Mouse (Mus musculus) lung, postnatal 36 days (tissue): ENCODE results near the gene Wdr46.
"Not testable (repeated sequence)": the region's sequence is repeated elsewhere in the genome, so short reads cannot be mapped to it uniquely, and the experiment has no call there.

Experiments used
- DNase-seq: peaks from one replicate; pipeline ENCODE4 v3.0.0; 2022; ENCODE audit warnings: mixed read lengths

Wdr46 gene

DNA sequence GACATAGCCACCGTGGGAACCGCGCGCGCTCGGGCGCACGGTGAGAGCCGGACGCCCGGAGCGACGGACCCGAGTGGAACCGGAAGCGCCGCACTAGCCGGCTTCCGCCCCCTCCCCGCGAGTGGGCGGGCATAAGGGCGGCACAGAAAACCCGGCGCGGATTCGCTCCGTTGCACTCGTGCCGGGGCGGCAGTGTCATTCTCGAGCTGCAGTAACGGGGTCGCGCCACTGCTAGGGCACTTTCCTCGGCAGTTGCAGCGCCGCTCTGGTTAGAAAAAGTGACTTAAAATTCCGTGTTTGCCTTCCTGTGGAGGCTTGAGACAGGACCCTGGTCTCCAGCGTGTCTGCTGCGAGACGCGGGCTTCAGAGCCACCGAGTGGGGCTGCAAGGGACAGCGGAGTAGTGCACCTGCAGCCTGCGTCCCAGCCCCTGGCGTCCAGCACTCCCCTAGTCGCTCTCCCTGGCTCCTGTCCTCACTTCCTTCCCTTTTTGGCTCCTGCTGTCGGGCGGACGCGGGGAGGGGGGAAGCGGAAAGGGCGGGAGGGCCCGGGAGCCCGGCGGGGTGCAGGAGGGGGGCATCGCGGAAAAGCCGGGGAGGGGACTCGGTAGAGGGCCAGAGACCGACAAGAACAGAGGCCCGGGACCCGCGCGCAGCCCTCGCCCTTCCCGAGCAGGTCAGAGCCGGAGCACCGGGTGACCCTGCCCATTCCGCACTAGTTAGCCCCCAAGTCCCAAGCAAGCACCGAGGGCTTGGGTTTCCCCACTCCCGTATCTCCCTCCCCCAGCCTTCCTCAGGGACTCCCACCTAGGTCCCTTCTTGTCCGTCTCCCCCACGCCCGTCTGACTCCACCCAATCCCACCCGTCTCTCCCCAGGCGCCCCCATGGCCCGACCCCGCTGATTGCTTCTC lies 10.8 kb upstream of the Wdr46 start, which contains the start of gene Rgl2:
TSS of gene Rgl2 (plus strand) at position 173 of the 909 bp plus-strand sequence.
- DNase-seq, result peak; percentile 88

GRCm38 (mm10) chr17:33930280-33931158 lies 9.9 kb upstream of the Wdr46 start:
- DNase-seq, result peak; percentile 85

DNA sequence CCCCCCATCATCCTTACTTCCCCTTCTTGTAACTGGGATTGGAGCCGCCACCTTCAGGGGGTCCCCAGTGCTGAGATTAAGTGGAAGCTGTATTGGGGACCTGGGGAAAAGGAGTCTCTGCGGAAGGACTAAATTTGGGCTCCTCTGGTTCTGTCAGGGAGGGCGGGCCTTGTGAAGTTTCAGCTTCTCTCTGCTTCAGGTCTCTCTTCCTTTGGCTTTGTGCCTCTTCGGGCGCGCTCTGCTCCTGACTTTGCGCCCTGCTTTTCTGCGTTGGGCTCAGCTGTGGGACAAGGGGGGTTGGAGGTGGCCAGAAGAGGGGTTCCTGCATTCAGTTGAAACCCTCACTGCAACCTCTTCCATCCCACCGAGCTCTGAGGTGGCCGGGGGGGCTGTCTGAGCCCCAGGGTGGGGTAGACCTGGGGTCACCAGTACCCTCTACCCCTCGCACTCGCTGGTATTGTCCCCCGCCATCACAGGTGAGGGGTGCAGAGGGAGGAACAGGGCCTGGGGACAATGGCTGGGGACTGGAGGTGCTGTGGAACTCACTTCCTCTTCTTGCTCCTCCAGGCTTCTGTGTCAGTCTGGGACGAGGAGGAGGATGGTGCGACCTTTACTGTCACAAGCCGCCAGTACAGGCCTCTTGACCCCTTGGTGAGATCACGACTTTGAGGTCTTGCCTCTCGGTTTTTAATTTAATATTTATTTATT lies 9.1 kb upstream of the Wdr46 start:
- no peak for DNase-seq

DNA sequence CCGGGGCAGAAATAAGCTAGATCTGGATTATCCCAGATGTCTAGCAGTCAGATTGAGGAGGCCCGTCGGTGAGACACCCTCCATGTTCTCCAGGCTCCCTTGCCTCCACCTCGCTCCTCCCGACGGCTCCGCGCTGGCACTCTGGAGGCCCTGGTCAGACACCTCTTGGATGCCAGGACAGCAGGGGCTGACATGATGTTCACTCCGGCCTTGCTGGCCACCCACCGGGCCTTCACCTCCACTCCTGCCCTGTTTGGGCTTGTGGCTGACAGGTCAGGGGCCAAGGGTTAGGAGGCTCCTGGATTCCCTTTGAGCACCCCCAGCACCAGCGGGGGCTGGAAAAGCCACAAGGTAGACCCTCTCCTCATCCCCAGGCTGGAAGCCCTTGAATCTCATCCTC lies 8.5 kb upstream of the Wdr46 start:
- DNase-seq, result no peak

DNA sequence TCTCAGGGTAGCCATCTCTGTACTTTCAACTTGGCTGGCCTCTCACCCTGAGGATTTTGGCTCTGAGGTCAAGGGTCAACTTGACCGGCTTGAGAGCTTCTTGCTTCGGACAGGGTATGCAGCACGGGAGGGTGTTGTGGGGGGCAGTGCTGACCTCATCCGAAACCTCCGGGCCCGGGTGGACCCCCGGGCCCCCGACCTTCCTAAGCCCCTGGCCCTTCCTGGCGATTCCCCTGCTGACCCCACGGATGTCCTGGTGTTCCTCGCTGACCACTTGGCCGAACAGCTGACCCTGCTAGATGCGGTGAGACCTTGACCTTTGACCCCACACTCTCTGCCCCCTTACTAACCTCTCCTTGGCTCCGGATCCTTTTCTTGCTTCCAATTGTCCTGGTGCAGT lies 8.0 kb upstream of the Wdr46 start:
- no peak for DNase-seq

GRCm38 (mm10) chr17:33932970-33933369 lies 7.5 kb upstream of the Wdr46 start:
- DNase-seq, result no peak

GRCm38 (mm10) chr17:33935422-33936055 lies 4.9 kb upstream of the Wdr46 start:
- no peak for DNase-seq

GRCm38 (mm10) chr17:33936993-33937392 lies 3.5 kb upstream of the Wdr46 start:
- no peak for DNase-seq

GRCm38 (mm10) chr17:33938783-33939182 lies 1.7 kb upstream of the Wdr46 start:
- DNase-seq, result no peak

- DNase-seq, result no peak
Measured at GRCm38 (mm10) chr17:33940981-33941380, 521 bp downstream of the Wdr46 start.

DNA sequence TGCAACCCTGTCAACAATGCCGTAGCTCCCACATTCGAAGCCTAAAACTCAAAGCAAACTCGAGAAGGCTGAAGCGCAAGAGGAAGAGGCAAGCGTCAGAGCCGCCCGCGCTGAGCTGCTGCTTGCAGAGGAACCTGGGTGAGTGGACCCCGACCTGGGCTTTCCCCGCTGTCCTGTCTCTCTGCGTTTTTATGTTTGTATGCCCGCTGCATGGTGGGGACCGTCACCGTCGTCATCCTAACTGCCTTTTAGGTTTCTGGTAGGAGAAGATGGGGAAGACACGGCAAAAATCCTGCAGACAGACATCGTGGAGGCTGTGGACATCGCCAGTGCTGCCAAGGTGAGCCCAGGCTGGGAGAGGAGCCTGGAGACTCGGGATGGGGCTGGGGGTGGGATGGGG lies 921 bp downstream of the Wdr46 start:
- no peak for DNase-seq

GRCm38 (mm10) chr17:33943454-33943853 lies 3.0 kb downstream of the Wdr46 start:
- DNase-seq, result no peak

- DNase-seq, result peak; percentile 32
Measured at GRCm38 (mm10) chr17:33947430-33948089, 7.1 kb downstream of the Wdr46 start.

DNA sequence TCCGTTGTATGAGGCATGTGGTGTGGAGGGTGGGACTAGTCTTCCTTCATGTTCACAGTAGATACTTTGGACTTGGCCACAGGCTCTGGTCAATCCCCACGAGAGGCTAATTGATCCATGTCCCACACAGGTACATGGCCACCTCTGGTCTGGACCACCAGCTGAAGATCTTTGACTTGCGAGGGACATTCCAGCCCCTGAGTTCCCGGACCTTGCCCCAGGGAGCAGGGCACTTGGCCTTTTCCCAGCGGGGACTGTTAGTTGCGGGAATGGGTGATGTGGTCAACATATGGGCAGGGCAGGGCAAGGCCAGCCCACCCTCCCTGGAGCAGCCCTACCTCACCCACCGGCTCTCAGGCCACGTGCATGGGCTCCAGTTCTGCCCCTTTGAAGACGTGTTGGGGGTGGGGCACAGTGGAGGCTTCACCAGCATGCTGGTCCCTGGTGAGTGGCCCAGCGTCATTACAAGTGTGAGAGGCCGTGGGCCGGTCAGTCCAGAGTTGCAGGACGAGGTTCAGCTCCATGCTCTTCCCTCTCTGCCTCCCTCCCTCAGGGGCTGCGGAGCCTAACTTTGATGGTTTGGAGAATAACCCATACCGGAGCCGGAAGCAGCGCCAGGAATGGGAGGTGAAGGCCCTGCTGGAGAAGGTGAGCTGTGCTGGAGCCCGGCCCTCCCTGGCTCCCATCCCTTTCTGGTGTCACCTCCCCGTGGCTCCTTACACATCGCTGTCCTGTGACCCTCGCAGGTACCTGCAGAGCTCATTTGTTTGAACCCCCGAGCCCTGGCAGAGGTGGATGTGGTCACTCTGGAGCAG lies 7.8 kb downstream of the Wdr46 start:
- DNase-seq, result no peak

- no peak for DNase-seq
Measured at GRCm38 (mm10) chr17:33948905-33949537, 8.6 kb downstream of the Wdr46 start.

GRCm38 (mm10) chr17:33950131-33950625 lies 9.7 kb downstream of the Wdr46 start:
- no peak for DNase-seq

DNA sequence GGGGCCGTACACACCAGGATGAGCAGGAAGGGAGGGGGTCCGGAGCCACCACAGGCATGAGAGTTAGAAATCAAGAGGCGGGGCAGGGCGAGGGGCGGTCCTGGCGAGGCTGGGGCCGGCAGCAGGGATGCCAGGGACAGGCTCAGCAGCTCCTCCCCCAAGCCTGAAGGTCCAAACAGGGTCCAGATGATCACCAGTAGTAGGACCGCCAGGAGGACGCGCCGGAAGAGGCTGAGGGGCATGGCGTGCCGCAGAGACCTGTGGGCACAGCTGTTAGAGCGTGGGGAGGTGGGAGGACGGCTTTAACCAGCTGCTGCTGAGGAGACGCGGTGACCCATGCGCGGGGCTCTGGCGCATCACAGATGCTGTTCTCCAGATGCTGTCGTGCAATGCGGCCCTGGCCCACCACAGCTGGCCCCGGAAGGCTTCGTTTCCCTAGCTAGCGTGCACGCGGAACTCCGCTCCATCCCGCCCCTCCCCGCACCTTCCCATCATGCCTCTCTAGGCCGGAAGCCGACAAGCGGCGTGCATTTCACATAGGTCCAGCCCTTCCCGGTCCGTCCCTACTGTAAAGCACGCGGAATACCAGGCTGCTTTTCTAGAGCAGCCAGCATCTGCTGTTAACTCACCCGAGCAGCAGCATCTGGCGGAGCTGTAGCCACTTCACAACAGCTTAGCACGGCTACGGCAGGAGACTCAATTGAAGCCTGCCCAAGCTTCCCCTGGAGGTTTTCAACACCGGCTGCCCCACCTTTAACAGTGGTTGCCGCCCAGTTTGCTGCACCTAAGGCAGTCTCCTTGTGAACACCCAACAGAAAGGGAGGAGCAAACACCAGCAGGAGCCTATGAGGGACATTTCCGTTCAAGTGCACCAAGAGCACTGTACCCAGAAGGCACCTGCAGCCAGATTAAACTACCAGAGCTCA lies 10.8 kb downstream of the Wdr46 start, which contains the start of gene B3galt4:
TSS of gene B3galt4 (minus strand) at position 468 of the 926 bp plus-strand sequence.
- peak; percentile 86 for DNase-seq

- DNase-seq, result not testable (repeated sequence)
Measured at GRCm38 (mm10) chr17:33952015-33952414, 11.6 kb downstream of the Wdr46 start.

DNA sequence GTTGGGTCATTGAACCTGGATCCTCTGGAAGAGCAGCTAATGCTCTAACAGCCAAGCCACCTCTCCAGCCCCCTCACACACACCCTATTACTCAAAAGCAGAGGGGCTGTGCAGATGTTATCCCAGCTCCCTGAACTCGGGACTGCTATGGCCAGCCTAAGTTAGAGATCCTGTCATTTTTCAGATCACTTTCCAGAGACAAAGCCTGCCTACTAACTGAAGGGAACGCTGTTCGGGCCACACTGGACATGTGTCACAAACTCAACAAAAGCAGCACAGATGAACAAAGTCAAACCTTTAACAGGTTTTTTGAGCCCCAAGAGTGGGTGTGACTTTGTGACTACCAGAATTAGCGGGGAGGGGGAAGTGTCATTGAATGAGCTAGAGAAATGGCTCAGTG lies 12.4 kb downstream of the Wdr46 start:
- DNase-seq, result no peak
